Mouse (Mus musculus) cerebellum, postnatal 4 days (tissue): ENCODE data around the gene Smpd2.

Experiments
- DNase-seq, 2 experiments: peaks; one replicate each; pipeline ENCODE4 v3.0.0; 2022; ENCODE audit warnings: low spot score in 2 of 2, mixed read lengths in 1 of 2

Smpd2 gene

GRCm38 (mm10) chr10:41488877-41489276 is 1.3 kb downstream of the Smpd2 start:
- DNase-seq: no peak

DNA sequence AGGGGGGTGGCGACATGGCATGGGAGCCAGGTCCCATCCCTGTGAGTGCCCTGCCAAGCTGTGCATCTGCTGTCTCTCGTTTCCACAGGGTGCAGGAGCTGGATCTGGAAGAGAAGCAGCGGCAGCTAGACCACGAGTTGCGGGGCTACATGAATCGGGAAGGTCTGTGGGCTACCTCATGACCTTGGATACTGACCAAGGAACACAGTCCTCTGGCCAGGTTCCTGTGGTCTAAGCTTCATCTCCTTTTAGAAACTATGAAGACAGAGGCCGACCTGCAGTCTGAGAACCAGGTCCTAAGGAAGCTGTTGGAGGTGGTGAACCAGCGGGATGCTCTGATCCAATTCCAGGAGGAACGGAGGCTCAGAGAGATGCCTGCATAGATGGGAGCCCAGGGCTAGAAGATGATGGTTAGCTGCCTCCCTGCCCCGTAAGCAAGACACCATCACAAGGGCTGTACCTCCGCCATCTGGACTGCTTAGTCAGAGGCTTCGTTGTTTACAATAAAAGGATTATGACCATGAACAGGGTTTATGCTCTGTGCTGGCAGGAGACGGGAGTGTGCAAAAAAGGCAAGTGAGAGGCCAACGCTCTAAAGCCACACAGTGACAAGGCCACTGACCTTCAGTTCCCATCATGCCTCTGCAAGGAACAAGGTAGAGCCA is 3.5 kb downstream of the Smpd2 start:
- no peak for DNase-seq

- no peak for DNase-seq
Measured at GRCm38 (mm10) chr10:41485778-41486177, 4.4 kb downstream of the Smpd2 start.

DNA sequence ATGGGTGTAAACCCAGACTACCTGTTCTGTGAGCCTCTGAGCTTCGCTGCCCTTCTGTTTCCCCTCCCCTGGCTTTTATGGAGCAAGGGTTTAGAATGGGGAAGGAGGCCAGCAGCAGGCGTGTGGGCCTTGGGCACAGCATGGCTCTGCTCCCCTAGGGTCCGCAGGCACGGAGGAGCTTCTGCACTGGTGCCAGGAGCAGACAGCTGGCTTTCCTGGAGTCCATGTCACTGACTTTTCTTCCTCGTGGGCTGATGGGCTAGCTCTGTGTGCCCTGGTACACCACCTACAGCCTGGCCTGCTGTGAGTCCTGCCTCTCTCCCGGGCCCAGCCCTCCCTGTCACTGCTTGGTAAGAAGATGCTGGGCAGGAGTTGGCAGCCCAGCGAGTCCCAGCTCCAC is 7.7 kb downstream of the Smpd2 start:
- no peak for DNase-seq

- no peak for DNase-seq
Measured at GRCm38 (mm10) chr10:41480938-41481880, 9.0 kb downstream of the Smpd2 start.

DNA sequence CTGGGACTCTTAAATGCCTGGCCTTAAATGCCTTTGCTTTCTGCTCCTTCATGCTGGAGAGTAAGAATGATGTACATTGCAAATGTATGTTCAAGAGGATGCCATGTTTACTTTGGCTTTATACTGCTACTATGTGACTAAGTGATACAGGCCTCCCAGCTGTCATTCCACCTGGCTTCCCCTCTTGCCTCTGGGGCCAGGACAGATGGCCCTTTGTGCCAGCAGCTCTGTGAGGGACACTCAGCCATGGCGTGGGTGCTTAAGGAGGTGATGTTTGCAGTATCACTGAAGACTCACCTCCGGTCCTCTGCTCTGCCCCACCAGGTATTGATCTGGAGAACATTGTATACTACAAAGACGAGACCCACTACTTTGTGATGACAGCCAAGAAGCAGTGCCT is 10.2 kb downstream of the Smpd2 start:
- no peak for DNase-seq

DNA sequence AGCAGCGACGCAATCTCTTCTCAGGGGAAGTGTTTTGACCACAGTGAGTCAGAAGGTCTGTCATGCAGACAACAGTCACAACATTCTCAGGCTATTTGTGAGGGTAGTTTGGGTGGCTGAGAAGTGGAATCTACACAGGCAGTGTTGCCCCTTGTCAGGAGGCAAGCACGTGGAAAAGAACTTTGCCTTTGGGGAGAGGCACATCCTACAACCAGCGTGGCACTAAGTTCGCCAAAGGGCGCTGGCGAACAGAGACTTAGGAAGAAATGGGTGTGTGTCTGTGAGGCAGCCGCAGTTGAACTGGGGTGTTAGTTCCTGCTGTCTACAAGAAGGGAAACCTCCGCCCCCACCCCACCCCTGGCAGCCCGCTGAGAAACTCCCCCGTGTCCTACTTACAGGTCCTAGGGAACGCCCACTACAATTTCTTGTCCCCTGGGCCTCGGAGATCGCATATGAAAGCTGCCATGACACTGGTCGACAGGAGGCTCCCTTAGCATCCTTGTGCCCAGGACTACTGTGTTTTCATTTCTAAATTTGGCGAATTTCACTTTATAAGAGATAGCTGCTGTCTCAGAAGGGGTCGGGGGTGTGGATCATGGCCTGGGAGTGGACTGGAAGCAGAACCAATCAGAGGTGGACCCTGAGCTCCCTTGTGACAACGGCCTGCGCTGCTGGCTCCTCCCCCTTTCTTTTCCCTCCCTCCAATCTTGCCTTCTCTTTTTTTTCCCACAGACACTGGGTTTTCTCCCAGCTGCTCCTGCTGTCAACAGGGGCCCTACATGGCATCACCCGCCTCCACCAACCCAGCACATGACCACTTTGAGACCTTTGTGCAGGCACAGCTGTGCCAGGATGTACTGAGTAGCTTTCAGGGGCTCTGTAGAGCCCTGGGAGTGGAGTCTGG is 12.6 kb downstream of the Smpd2 start:
- DNase-seq: no peak

GRCm38 (mm10) chr10:41477018-41477277 is 13.2 kb downstream of the Smpd2 start:
- DNase-seq: no peak

DNA sequence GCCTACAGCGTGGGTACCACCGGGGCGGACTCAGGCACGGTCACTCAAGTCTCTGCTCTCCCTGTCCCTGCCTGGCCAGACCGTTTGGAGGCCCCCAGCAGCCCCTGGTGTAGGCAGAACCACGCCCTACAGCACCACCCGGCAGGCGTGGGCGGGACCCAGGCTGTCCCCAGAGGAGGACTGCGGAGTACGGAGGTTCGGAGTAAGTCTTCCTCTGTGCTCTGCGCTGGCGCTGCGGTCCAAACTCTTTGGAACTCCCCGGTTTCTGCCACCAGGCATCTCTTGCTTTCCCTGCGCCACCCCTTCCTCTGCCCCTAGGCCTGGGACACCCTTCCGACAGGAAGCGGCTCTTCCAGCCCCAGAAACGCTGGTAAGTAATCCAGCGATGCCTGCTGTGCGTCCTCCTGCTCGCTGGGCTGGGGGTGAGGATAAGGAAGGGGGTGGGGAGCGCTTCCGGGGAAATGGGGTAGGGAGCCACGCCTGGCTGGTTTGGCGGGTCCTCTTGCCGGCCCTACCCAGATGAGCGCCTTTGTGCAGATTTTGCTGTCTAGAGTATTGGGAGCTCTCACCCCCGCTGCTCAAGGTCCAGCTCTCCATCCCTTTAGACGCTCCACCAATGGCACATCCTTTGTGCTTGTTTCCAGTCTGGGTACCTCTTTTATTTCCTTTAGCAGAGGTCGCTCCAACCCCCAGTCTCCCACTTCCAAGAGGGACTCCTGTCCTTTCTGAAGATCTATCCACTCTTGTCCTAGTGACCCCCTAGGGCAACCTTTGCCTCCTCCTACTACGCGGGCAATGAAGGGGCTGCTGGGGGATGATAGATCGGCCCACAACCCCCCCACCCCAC is 13.8 kb downstream of the Smpd2 start, which contains the start of gene Mical1:
Gene Mical1 (plus strand): TSS at position 144 of the 847 bp plus-strand sequence.
- no peak for DNase-seq

DNA sequence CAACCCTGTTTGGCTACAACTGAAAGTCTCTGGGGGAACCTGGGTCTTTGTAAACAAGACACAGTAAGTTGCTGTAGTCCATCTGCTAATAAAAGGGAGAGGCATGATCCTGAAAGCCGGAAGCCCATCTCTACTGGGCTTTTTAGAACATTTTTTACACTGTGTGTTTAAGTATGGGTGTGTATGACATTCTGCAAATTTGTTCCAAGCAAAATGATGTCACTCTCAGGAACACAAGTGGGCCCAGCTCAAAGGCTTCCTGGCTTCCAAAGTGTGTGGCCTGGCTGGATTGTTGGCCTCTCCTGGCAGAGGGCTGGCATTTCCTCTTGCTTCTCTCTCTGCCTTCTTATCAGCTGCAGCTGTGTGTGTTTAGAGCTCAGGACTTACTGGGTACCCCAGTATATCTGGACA is 15.2 kb downstream of the Smpd2 start:
- no peak for DNase-seq

DNA sequence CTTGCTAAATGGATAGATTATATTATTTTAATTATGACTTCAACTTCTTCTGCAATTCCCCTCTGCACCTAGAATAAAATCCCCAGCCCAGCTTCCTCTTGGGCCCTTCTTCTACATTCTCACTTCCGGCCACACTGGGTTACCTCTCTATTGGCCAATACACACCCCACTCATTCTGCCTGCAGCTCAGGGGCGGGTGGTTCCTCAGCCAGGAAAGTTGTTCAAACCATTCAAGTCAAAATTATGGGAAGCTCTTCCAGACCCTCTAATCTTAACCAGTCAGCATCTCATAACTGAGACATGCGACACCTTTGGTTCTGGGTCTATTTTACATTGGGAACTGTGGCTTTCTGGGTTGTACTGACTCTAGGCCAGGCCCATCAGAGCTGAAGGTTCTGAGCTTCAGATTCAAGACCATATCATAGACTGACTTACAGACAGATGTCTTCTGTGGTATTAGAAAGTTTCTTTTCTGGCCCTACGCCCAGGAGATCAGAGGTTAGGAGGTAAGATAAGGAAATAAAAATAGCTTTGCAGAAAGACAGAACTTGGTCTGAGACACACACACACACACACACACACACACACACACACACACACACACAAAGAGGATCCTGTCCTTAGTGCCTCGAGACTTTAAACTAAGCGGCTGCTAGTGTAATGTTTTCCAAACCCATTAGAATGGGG is 16.2 kb downstream of the Smpd2 start:
- no peak for DNase-seq

GRCm38 (mm10) chr10:41472962-41473481 is 17.1 kb downstream of the Smpd2 start:
- no peak for DNase-seq

DNA sequence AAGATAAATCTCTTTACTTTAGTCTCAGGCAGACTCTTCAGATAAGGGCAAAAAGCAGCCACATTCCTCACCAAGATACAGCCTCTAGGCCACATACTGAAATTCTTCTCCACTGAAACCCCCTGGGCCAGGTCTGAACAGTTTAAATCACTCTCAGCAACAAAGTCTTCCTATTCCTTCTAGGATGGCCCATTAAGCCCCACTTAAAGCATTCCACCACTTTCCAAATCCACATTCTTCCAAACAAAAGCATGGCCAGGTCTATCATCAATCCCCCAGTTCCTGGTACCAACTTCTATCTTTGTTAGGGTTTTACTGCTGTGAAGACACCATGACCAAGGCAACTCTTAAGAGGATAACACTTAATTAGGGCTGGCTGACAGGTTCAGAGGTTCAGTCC is 17.6 kb downstream of the Smpd2 start:
- DNase-seq: no peak

DNA sequence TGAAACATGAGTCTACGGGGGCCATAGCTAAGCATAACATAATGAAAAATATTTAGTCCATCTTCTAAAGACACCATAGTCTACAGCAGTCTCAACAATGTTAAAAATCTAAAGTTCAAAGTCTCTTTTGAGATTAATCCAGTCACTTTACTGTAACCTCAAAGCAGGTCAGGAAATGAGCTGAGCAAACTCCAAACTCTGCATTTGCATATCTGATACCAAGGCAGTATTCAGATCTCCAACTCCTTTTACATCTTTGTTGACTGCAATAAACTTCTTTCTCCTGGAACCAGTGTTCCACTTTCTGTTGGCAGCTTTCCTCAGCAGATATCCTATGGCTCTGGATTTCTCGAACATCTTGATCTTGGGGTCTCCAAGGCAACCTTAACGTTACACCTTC is 19.5 kb downstream of the Smpd2 start:
- no peak for DNase-seq

DNA sequence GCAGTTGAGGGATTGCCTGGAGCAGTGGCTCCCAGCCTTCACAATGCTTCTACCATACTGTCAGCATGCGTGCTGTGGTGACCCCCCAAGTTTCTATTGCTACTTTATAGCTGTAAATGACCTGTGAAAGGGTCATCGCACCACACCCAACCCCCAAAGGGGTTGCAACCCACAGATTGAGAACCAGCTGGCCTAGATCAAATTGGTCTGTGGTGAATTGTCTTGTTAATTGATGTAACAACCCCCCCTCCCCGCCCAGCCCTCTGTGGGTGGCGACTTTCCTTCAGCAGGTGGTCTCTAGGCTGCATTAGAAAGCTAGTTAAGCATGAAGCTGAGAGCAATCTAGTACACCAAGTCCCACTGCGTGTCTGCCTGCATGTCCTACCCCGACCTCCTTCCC is 22.8 kb downstream of the Smpd2 start:
- DNase-seq: no peak

DNA sequence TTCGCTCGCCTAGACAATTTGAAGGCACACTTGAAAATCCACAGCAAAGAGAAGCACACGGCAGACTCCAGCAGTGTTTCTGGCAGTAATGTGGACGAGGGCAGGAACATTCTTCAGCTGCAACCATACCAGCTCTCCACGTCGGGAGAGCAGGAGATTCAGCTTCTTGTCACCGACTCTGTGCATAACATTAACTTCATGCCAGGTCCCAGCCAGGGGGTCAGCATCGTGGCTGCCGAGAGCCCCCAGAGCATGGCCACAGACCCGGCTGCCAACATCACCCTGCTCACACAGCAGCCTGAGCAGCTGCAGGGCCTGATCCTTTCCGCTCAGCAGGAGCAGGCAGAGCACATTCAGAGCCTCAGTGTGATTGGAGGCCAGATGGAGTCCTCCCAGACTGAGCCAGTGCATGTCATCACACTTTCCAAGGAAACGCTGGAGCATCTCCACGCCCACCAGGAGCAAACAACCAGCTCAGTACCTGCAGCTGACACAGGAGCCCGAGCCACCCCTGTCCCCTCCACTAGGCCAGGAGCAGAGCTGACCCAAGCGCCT is 25.7 kb downstream of the Smpd2 start:
- no peak for DNase-seq

GRCm38 (mm10) chr10:41461057-41461722 is 29.0 kb downstream of the Smpd2 start:
- DNase-seq: no peak

DNA sequence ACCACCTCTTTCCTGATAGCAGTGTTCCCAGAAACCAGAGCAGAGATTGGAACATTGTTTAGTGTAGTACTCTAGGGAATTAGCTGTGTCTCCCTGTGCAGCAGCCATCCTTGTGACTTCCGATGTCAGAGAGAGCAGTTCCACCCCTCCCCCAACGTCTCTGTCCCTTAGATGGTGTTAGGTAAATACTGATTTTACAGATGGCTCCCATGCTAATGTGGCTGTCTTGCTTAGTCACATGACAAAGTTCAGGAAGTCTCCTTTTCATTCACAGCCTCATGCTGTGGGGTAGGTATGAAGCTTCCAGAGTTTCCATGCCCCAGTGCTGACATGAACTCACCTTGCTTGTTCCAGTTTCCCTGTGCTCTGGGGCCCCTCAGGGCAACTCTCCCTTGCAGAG is 29.7 kb downstream of the Smpd2 start:
- no peak for DNase-seq

DNA sequence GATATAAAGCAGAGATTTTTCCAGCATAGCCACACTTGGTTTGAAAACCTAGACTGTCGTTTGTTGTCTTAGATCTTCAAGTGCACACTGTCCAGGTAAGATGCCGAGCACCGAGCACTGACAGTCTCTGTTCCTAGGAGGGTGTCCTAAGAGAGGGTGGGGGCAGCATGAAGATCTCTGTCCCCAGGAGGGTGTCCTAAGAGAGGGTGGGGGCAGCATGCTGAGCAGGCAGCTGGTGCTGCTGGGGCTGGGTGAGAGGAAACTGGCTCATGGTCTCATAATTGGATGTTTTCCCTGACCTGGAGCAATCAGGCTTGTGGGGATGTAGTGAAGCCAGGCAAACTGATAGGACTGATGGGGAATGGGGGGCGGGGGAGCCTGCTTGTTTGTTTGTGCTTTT is 30.2 kb downstream of the Smpd2 start:
- DNase-seq: no peak

DNA sequence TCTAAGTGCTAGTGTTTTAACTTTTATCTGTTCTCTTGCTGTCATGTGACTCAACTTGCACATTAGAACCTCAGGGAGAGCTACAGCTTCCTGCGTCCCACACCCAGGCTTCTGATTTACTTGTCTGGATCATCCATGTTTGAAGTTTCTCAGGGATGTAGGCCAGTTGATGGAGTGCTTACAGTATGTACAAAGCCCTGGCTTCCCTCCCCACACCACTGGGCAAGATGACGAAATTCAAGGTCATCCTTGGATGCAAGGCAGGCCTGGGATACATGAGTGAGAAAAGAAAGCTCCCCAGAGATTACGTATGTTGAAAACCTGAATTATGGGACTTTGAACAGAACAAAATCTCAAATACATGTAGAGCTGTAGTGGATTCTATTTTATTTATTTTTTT is 37.4 kb downstream of the Smpd2 start:
- no peak for DNase-seq
